Mouse (Mus musculus) kidney, adult 9 months (tissue): ENCODE measurements around the gene Kdm3a.

Source experiments
- DNase-seq: peaks from one replicate; pipeline ENCODE4 v3.0.0; 2022

The Kdm3a gene

DNA sequence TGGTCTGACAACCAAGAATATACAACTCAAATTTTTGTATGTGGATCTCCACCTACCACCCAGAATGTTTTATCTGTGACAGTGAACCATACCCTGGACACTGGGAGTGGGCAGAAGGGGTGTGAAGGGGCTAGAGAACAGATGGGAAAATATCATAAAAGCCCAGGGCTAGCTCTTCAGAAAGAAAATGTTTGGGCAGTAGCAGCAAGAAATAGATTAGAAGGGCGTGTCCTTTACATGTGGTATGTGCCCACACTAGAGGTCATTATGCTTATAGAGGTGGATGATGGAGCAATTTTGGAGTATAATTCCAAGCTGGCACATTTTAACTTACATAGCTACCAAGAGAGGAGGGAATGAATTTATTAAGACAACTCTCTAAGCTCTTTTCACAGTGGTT, 57.4 kb downstream of the Kdm3a start:
- DNase-seq: no peak

DNA sequence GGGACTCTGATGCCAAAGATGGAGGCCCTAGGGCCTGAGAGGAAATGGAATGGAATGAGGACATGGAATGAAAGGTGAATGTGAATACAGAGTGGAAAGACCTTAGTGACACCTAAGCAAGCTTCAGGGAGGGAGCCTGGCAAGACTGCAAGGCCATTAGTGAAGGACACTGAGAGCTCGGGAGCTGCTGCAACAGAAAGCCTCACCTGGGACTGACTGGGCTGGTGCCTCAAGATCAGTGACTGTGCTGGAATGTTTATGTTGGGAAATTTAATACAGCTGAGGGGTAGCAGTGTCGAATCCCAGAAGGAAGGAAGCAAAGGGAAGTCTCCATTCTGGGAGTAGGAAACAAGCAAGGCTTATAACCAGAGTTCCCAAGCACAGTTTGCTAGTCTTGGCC, 63.8 kb downstream of the Kdm3a start:
- no peak for DNase-seq

DNA sequence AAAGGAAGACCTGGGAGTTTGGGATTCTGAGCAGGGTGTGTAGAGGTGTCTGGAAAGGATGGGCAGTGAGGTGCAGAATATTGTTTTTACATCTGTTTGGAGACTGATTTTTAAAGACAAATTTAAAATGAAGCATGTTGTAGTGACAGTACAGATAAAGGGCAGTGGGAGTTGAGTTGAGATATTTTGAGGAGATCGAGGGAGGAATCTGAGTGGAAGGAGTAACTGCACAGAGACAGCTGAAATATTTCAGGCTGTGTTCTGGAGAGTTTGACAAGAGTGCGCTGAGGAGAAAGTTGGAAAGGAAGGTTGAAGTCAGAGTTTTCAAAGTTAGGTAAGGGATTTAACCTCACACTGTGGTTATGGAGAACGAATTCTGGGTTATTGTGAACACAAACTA, 64.2 kb downstream of the Kdm3a start:
- DNase-seq: no peak

DNA sequence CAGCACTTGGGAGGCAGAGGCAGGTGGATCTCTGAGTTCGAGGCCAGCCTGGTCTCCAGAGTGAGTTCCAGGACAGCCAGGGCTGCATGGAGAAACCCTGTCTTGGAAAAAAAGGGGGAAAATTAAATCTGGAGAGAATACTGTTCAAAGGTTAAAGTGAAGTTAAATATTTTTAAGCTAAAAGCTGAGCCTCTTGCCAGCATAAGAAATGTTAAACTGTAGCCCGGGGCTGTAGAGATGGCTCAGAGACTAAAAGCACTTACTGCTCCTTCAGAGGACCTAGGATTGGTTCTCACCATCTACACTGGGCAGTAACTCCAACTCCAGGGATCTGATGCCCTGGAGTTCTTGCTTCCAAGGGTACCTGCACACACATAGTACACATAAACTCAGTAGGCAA, 76.0 kb downstream of the Kdm3a start:
- DNase-seq: peak; percentile 62

DNA sequence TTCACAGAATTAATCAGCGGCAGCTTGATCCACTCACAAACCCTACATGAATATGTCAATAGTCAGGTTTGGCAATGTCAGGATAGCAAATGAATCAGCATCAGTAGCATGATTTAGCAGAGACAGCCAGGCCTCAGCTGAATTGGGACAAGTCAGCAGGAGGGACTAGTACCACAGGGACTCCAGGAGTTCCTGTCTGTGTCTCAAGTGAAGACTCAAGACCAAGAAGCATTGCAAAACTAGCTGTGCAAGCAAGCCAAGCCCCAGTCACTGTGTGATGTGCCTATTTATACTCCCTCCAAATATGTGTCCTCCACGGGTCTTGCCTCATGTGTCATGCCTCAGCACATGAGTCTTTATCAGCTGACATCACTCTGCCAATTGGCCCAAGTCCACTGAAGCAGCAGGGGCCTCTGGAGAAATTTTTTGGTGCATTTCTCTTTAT, 77.3 kb downstream of the Kdm3a start:
- DNase-seq: no peak

DNA sequence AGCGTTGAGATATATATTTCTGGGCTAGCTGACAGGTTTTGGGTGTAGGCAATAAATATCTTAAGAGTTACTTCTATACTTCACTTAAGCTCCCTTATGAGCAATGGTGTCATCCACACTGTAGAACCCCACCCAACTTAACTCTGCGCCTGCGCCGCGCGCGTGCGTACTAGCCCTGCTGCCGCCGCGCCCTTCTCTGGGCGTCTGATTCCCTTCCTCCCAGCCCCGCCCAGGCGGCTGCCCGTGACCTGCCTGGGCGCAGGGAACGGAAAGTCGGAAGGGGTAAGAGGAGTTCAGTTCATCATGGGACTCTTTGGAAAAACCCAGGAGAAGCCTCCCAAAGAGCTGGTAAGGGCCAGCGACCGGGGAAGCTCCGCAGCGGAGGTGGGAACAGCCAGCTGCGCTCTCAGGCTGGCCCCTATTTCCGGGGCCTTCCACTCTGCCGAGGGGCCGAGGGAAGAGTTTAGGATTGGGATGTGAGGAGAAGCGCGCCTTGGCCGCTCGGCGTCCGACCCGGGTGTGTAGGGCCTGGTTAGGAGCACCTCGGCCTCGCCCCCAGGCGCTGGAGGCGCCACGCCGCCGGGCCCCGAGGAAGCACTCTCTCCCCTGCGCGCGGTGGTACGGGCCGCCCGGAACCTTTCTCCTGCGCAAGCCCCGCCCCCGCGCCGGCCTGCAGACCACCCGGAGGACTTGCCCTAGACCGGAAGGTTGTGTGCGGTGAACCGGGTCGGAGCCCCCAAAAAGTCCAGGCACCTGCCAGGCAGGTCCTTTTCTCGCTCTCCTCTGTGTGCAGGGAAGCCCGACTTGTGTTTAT, 88.9 kb downstream of the Kdm3a start, which contains the start of gene Chmp3:
TSS of gene Chmp3 (plus strand) at position 112 of the 814 bp plus-strand sequence.
- DNase-seq: peak; percentile 98
